Mouse (Mus musculus) fat pad, adult 2 months (tissue): ENCODE data around the gene Mapk9.
"Not testable (repeated sequence)": the region's sequence is repeated elsewhere in the genome, so short reads cannot be mapped to it uniquely, and the experiment has no call there.

Experiments
- DNase-seq: peaks from one replicate; pipeline ENCODE4 v3.0.0-alpha.2; 2011; ENCODE audit warnings: low read depth, low spot score; ENCODE audit errors: extremely low read depth

The Mapk9 gene

GRCm38 (mm10) chr11:49846401-49847070 lies at the start of gene Mapk9:
Gene Mapk9, plus strand, starts transcription at chr11:49846751.
- DNase-seq = peak; percentile 63

- no peak for DNase-seq
Measured at GRCm38 (mm10) chr11:49798931-49799330, 47.6 kb upstream of the Mapk9 start.

GRCm38 (mm10) chr11:49801516-49801915 lies 45.0 kb upstream of the Mapk9 start:
- no peak for DNase-seq

GRCm38 (mm10) chr11:49803801-49804200 lies 42.8 kb upstream of the Mapk9 start:
- no peak for DNase-seq

GRCm38 (mm10) chr11:49806218-49806617 lies 40.3 kb upstream of the Mapk9 start:
- DNase-seq = no peak

GRCm38 (mm10) chr11:49808946-49809345 lies 37.6 kb upstream of the Mapk9 start:
- no peak for DNase-seq

- not testable (repeated sequence) for DNase-seq
Measured at GRCm38 (mm10) chr11:49810696-49811095, 35.9 kb upstream of the Mapk9 start.

GRCm38 (mm10) chr11:49811099-49811541 lies 35.4 kb upstream of the Mapk9 start:
- no peak for DNase-seq

- no peak for DNase-seq
Measured at GRCm38 (mm10) chr11:49811879-49812278, 34.7 kb upstream of the Mapk9 start.

GRCm38 (mm10) chr11:49818869-49819566 lies 27.5 kb upstream of the Mapk9 start:
- no peak for DNase-seq

GRCm38 (mm10) chr11:49819676-49820075 lies 26.9 kb upstream of the Mapk9 start:
- DNase-seq = no peak

GRCm38 (mm10) chr11:49820928-49821327 lies 25.6 kb upstream of the Mapk9 start:
- no peak for DNase-seq

- DNase-seq = no peak
Measured at GRCm38 (mm10) chr11:49821546-49821945, 25.0 kb upstream of the Mapk9 start.

- DNase-seq = no peak
Measured at GRCm38 (mm10) chr11:49822337-49822736, 24.2 kb upstream of the Mapk9 start.

- DNase-seq = no peak
Measured at GRCm38 (mm10) chr11:49824896-49825295, 21.7 kb upstream of the Mapk9 start.

GRCm38 (mm10) chr11:49827243-49827642 lies 19.3 kb upstream of the Mapk9 start:
- no peak for DNase-seq

GRCm38 (mm10) chr11:49829176-49829745 lies 17.3 kb upstream of the Mapk9 start:
- no peak for DNase-seq

- DNase-seq = no peak
Measured at GRCm38 (mm10) chr11:49831980-49832379, 14.6 kb upstream of the Mapk9 start.

- no peak for DNase-seq
Measured at GRCm38 (mm10) chr11:49832962-49833361, 13.6 kb upstream of the Mapk9 start.

- DNase-seq = no peak
Measured at GRCm38 (mm10) chr11:49834248-49834647, 12.3 kb upstream of the Mapk9 start.

GRCm38 (mm10) chr11:49835257-49835956 lies 11.1 kb upstream of the Mapk9 start:
- DNase-seq = no peak
